Mouse (Mus musculus) Patski (cell line): ENCODE measurements around the gene Qpctl. TPM values are rescaled to one million over a fixed set of nuclear protein-coding genes. Genes with fewer than 3 reads are reported as not detected.
A peak's percentile ranks its signal among the peaks of the same experiment; 100 is the strongest.

Source experiments
- ATAC-seq: fragments of 100-300 bp; one replicate; pipeline ENCODE4 v1.8.0; 2021
- CTCF ChIA-PET: fragments of 350-600 bp; sonication (Branson Sonifier 250); formaldehyde crosslinking; loops from one replicate; lab custom pipeline; 2022; ENCODE audit warnings: inconsistent platforms; lab: Charles Lee
- POLR2A ChIA-PET: fragments of 350-600 bp; sonication (Branson Sonifier 250); formaldehyde crosslinking; loops from one replicate; lab custom pipeline; 2022; ENCODE audit warnings: antibody characterized with exemption, inconsistent platforms; lab: Charles Lee
- DNase-seq: peaks from one replicate; pipeline ENCODE4 v3.0.0-alpha.2; 2011; ENCODE audit warnings: low read depth, low spot score
- H3K27me3 ChIP-seq: fragments of 371-371 bp; one replicate; pipeline ENCODE4 v1.5.1; 2021
- CTCF ChIP-seq: fragments of 100-300 bp; IDR thresholded peaks from one replicate; pipeline ENCODE4 v1.5.1; 2021
- in situ Hi-C: fragments of 300-500 bp; cut with MboI; formaldehyde crosslinking; loops from 3 replicates; pipeline ENCODE4 v1.11.1; 2018; ENCODE audit warnings: low pct_unique_long_range_greater_than_20kb, mixed read lengths
- polyA plus RNA-seq: library from polyadenylated mRNA; unstranded; gene quantifications from one replicate; pipeline ENCODE4 v1.2.3, GENCODE M21; 2021

The Qpctl gene
- polyA plus RNA-seq, 1 experiment from 2014 or later, result 15.8 TPM

DNA sequence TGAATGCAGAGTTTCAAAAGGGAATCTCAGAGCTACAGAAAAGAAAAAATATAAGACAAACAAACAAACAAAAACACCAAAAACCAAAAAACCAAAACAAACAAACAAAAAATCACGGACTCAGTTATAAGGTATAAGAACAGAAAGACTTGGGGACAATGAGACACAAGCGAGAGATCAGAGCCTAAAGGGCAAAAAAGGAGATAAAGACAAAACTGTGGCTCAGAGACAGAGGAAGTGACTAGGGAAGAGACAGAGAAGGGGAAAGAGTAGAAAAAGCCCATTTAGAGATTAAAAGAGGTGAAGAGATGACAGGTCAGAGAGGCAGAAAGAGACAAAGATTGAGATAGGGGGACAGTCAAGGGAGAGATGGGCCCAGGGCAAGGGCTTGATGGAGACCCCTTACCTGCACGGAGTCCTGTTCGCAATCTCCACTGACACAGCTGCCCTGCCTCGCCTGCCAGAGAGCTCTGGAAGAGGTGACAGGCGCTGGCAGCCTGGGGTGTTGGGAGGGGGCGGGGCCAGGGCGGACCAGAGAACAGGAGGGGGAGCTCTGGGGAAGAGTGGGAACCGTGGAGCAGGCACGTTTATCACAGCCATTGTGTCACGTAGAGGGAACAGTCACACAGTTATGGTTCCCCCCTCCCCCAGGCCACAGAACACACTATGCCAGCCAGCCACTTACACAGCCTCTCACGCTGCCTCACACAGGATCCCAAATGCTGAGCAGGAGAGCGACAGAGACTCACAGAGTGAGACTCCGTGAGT is 16.7 kb upstream of the Qpctl start, which contains the start of gene Gipr:
Gene Gipr (minus strand): TSS at position 472 of the 768 bp plus-strand sequence.
- in situ Hi-C loops, result loop anchor here (5.0 to 10.0 kb wide), 2 partner anchors 41 to 119 kb away; partner anchors contain the start of genes Ppm1n and Rtn2
- POLR2A ChIA-PET, result no interaction called here
- peaks cover 7% of the 10 kb centered on the region for H3K27me3 ChIP-seq
- DNase-seq, result no peak
- CTCF ChIA-PET, result interaction anchor here (1.8 kb wide), 1 partner anchor 13 kb away, joined by 5 read pairs; no protein-coding TSS in a partner anchor
- ATAC-seq, result no peak
- TF ChIP-seq CTCF, result no peak

DNA sequence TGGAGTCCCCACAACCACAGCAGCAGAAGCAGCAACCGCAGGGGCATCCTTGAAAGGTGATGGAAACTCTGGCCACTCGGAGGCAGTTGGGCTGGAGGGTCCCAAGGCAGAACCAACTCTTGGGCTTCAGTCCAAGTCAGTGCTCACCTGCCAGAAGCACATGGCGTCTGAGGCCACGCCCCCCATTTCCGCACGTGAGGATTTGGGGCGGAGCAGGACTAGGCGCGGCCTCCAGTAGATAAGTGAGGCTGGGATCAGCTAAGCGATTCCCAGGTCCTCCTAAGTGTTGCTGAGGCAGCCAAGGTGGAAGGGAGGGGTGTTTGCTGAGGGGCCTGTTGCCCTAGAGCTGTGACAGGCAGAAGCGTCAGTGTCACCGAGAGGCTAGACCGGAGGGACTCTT is 15.9 kb upstream of the Qpctl start:
- no peak for DNase-seq
- ATAC-seq, result no peak
- POLR2A ChIA-PET, result no interaction called here
- CTCF ChIA-PET, result interaction anchor here (1.8 kb wide), 1 partner anchor 13 kb away, joined by 5 read pairs; no protein-coding TSS in a partner anchor
- H3K27me3 ChIP-seq, result peaks cover 7% of the 10 kb centered on the region
- TF ChIP-seq CTCF, result no peak
- in situ Hi-C loops, result loop anchor here (5.0 to 10.0 kb wide), 2 partner anchors 42 to 120 kb away; partner anchors contain the start of genes Ppm1n and Rtn2

DNA sequence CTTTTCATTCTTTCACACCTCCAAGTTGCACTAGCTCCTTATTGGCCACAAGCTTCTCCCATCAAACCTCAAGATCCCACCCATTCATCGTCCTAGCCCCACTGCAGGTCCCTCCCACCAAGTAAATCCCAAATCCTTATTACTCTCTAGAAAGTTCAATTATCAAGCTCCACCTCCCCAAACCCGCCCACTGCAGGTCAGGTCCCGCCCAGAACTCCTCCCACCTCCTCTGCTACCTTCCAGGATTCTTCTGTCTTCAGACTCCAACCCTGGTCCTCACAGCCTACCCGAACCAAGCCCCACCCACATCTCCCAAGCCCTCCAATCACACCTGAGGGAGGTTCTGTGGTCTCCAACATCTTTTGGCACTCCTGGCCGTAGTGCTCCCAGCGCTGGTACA is 15.1 kb upstream of the Qpctl start:
- ChIA-PET CTCF (interaction anchor here (0.8 to 1.2 kb wide), 3 partner anchors 9 to 45 kb away, joined by 4 read pairs; no protein-coding TSS in a partner anchor), POLR2A (no interaction called here)
- in situ Hi-C loops, result loop anchor here (10.0 kb wide), 1 partner anchor 121 kb away; the partner anchor contains the start of genes Ppm1n and Rtn2
- ATAC-seq (no peak), DNase-seq (no peak)
- H3K27me3 ChIP-seq, result peaks cover 7% of the 10 kb centered on the region
- no peak for TF ChIP-seq CTCF

DNA sequence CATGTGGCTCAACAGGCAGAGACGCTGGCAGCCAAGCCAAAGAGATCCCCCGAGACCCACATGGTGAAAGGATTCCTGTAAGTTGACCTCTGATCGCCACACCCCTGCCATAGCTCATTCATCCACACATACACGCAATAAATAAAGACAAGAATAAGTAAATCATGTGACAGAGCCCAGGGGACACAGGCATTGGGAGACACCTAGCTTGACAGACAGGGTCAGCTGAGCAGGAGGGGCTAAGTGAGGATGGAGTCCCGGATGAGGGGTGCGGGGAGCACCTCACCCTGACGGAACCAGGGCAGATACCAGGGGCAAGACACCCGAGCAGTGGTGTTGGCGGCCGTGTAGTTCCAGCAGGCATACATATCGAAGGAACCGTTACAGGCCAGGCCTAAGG is 14.7 kb upstream of the Qpctl start:
- POLR2A ChIA-PET, result no interaction called here
- no peak for TF ChIP-seq CTCF
- H3K27me3 ChIP-seq, result peaks cover 7% of the 10 kb centered on the region
- DNase-seq (no peak), ATAC-seq (no peak)
- in situ Hi-C loops, result loop anchor here (10.0 kb wide), 1 partner anchor 121 kb away; the partner anchor contains the start of genes Ppm1n and Rtn2
- CTCF ChIA-PET, result interaction anchor here (0.8 to 1.2 kb wide), 3 partner anchors 9 to 45 kb away, joined by 4 read pairs; no protein-coding TSS in a partner anchor

DNA sequence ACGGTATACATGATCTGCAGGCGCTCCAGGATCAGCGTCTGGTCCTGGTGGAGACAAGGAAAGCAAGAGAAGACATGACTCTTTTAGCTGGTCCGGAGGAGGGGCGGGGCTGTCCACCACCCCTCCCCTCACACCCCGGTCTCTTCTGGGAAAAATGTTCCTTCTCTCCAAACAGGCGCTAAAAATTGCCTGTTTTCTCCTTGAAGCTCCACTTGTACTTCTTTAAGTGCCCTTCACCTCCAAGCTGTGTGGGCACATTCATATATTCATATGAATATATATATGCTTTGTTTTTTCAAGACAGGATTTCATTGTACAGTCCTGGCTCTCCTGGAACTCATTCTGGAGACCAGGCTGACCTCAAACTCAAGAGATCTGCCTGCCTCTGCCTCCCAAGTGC is 13.8 kb upstream of the Qpctl start:
- POLR2A ChIA-PET, result no interaction called here
- no peak for ATAC-seq
- CTCF ChIA-PET, result interaction anchor here (1.2 kb wide), 1 partner anchor 14 kb away, joined by 4 read pairs; no protein-coding TSS in a partner anchor
- in situ Hi-C loops, result loop anchor here (10.0 kb wide), 1 partner anchor 122 kb away; the partner anchor contains the start of genes Ppm1n and Rtn2
- H3K27me3 ChIP-seq, result peaks cover 4% of the 10 kb centered on the region
- no peak for TF ChIP-seq CTCF
- no peak for DNase-seq

DNA sequence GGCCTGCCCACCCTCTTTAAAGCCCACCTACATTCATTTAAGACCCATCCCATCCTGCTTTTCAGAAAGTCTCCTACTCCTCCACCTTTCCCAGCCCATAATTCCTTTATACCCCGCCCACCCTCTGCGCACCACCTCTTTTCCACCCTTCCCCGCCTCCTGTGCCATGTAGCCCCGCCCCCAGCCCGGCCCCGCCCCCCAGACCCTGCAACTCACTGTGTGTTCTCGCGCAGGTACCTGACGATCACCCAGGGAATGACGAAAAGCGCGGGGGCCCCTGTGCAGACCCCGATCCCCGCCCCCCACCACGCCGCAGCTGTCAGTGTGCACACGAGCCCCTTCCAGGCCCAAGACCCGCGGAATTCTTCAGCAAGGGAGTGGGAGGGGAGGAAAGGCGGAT is 11.0 kb upstream of the Qpctl start:
- CTCF ChIA-PET, result no interaction called here
- POLR2A ChIA-PET, result no interaction called here
- no peak for DNase-seq
- no peak for TF ChIP-seq CTCF
- ATAC-seq, result no peak
- peaks cover 2% of the 10 kb centered on the region for H3K27me3 ChIP-seq
- in situ Hi-C loops, result loop anchor here (10.0 kb wide), 1 partner anchor 125 kb away; the partner anchor contains the start of genes Ppm1n and Rtn2

DNA sequence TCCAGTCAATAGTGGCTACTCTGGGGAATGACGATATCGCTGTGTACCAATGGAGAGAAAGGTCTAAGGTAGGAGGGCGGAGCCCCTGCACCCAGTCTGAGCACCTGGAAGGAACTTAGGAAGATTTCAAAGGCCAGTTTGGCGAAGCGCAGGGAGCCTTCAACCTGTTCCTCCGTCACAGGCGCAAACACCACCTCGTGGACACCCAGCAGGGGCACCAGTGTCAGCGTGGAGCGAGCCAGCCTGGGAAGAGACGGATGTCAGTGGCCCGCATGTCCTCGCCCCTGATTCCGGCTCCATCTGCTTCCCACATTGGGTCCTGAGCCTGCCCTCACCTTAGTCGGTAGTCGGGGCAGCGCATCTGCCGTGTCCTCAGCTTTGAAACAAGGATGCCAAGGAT is 10.3 kb upstream of the Qpctl start:
- CTCF ChIA-PET, result no interaction called here
- in situ Hi-C loops, result no loop called here
- H3K27me3 ChIP-seq, result no peaks in the 10 kb centered on the region
- TF ChIP-seq CTCF, result no peak
- POLR2A ChIA-PET, result no interaction called here
- DNase-seq (no peak), ATAC-seq (no peak)

DNA sequence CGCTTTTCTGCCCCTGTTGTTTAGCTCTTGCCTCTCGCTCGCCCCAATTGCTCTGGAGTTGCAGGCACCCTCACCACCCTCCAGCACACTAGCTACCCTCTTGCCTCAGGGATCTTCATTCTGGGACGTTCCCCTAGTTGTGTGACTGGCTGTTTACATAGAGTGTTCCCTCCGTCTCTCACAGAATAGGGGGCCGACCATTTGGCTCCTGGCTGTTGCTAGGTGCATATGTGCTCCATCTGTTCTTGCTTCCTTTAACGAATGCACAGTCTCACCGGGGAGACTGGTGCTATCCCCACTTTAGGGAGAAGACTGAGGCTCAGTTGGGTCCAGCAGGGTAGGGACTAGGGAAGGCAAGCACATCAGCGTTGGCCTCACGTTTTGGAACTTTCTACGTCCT is 9.5 kb upstream of the Qpctl start:
- in situ Hi-C loops, result no loop called here
- POLR2A ChIA-PET, result no interaction called here
- TF ChIP-seq CTCF, result no peak
- ATAC-seq (no peak), DNase-seq (no peak)
- no peaks in the 10 kb centered on the region for H3K27me3 ChIP-seq
- CTCF ChIA-PET, result interaction anchor here (0.9 to 1.3 kb wide), 5 partner anchors 13 to 51 kb away, joined by 3 to 9 read pairs (median 4); no protein-coding TSS in a partner anchor

DNA sequence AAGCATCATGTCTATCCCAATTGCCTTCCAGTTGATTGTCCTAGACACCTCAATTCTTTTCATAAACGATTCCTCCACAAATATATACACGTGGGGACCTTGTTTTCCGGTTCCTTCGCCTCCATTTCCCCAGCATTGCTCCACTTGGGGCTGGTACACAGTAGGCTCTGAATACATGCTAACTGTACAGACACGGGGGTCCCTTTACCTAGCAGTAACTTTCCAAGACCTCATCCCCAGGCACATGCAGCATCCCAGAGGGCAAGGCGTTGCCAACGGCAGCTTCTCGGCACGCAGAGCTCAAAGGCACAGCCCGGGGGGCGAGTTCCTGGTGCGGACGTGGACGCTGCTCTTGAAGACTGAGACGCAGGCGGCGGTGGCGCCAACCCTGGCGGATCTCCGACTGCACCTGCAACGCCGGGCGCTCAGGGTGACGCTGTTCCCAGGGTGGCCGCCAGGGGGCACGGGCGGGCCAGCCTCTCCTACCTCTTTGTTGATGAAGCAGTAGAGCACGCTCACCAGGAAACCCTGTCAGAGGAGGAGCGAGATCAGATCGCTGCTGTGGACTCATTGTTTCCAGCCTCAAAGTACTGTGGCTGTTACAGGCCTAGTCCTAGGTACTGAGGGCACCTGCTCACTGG is 8.2 kb upstream of the Qpctl start:
- no peak for TF ChIP-seq CTCF
- H3K27me3 ChIP-seq, result no peaks in the 10 kb centered on the region
- POLR2A ChIA-PET, result no interaction called here
- CTCF ChIA-PET, result interaction anchor here (1.2 kb wide), 1 partner anchor 52 kb away, joined by 9 read pairs; no protein-coding TSS in a partner anchor
- DNase-seq (no peak), ATAC-seq (peak; percentile 70)
- in situ Hi-C loops, result no loop called here

DNA sequence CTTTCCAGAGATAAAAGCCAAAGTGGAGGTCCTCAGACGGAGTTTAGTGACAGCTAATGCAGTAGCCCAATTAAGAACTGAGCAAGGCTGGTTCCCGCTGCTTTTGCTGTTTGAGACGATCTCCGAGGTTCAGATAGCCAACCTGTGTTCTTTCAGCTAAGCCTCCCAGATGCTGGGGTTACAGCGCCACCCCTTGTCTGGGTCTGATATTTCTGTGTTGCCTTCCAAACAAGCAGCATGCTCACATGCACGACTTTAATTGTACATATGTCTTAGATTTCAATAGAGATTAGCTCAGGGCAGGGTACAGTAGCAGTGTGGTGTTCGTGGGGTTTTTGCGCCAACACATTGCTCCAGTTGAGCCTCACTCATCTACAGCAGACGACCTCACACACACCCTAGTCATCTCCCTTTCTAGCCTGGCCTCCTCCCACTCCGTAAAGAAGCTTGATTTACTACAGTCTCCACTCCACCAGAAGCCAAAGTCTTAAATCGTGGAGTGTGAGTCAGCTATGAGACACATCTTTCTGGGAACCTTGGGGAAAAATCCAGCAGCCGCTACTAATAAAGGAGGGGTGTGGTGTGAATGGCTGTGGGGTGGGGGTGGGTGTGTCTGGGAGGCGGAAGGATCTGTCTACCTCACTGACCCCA is 6.9 kb upstream of the Qpctl start:
- ChIA-PET POLR2A (interaction anchor here (0.8 kb wide), 1 partner anchor 60 kb away, joined by 3 read pairs; no protein-coding TSS in a partner anchor), CTCF (interaction anchor here (0.8 to 2.8 kb wide), 9 partner anchors 13 to 89 kb away, joined by 3 to 13 read pairs (median 4); no protein-coding TSS in a partner anchor)
- DNase-seq (no peak), ATAC-seq (peak; percentile 14)
- TF ChIP-seq CTCF, result no peak
- no peaks in the 10 kb centered on the region for H3K27me3 ChIP-seq
- in situ Hi-C loops, result no loop called here
